Mouse (Mus musculus) inflammation-experienced regulatory T-cells, adult 6 months (primary cell): ENCODE data around the gene Sufu. TPM values are rescaled to one million over a fixed set of nuclear protein-coding genes. Genes with fewer than 3 reads are reported as not detected.

ENCODE experiments used
- ATAC-seq: one replicate; pipeline ENCODE4 v1.8.0; 2017
- polyA plus RNA-seq, 3 experiments: library from polyadenylated mRNA; unstranded; fragments of 100-300 nt; shearing (Covaris generic); gene quantifications; one replicate each; pipeline ENCODE4 v1.2.1; 2017

Gene Sufu
- polyA plus RNA-seq, 3 experiments from 2014 or later: 10.7 to 13.6 (median 12.5) TPM

DNA sequence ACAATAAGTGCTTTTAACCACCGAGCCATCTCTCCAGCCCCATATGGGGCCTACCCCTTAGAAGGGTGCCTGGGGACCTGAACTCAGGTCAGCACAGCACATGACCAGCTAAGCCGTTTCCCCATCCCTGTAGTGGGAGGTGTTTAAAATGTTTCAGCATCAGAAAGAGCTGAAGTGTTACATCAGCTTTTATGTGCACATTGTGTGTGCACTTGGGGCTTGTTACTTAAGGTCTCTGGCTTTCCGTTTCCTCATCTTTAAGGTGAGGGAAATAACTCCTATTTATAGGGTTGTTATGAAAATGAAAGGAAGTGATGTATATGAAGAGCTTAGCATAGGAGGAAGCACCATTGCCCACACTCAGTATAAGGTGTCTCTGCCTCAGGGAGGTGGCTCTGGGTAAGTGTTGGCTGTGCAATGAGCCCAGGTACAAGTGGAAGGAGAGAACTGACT lies 70.4 kb downstream of the Sufu start:
- peak; percentile 62 for ATAC-seq

DNA sequence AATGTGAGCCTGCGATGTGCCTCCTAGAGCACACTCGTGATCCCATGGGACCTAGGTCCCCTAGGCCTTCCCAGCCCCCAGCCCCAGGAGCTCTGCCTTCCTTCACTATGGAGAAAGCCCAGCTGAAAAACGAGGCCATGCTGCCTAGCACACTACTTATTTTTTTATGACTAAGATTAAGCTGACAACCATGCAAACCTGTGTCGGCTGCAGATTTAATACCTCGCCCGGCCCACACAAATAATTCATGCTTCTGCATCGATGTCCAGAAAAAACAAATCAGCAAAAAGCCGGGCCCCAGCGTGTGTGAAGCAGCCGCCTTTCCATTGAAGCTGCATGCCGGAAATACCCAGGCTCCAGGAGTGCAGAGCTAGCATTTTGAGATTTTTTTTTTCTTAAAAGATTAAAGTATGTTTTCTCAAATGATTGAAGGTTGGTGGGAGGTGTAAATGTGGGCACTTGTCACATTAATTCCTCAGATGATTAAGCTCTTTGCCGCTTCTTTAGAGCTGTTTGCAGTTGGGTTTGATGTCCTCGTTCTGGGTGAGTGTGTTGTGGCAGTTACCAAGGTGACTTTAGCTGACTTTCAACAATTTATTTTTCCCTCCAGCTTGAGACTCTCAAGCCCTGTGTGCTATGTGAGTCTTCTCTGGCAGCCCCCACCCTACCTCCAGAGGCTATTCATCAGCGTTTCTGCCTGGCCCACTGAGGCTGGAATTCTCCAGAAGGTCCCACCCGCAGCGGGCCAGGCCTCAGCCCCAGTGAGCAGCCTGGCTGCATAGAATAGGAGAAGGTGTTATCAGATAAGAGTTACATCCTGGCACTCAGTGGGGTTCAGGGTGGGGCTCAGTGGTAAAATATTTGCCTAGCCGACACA lies 73.9 kb downstream of the Sufu start:
- peak; percentile 65 for ATAC-seq

DNA sequence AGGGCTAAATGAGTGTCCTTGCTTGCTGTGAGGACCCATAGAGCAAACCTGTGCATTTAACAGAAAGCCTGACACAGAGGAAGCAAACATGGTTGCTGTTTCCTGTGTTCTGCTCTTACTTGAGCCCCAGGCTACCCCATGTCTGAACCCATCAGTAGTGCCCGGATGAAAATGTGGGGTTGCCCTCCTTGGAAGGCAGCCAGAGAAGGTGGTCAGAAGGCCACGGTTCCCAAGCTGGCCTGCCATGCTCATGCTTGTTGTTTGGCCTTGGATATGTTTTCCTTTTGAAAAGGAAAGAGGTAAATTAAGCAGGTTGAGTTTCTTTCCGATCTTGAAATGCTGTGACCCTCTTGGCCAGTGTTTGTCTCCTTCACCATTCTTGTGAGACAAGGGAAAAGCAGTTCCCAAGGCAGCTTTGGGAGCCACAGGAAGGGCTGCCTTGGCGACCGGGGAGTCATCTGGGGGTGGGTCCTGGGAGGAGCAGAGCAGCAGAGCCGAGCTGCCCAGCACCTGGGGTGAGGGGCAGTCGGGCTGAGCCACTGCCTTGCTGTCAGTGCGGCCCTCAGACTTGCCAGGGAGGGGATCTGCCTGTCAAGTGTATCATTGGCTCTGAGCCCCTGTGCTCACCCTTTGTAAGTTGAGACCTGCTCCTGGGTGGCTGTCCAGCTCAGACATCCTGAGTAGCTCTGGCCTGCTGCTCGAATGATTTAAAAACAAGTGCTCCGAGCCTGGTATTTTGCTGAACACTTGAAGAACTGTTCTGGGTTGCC lies 74.8 kb downstream of the Sufu start:
- peak; percentile 35 for ATAC-seq

DNA sequence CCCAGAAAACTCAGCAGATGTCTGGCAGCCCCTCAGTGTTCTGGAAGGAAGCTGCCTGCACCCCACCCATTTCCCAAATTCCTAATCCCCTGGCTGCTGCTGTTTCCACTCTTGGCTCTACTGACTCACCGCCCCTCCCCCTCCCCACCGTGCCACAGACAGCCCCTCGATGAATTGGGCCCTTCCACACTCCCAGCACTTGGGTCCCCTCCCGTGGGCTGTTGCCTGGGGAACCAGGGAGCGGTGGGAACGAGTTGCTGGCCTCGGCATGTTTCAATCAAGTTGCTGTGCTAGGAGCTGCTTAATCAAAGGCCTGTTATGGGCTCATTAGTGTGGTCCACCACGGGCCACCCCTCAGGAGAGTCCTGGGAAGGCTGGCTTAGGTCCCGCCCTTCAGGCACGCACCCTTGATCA lies 80.7 kb downstream of the Sufu start:
- ATAC-seq: no peak

DNA sequence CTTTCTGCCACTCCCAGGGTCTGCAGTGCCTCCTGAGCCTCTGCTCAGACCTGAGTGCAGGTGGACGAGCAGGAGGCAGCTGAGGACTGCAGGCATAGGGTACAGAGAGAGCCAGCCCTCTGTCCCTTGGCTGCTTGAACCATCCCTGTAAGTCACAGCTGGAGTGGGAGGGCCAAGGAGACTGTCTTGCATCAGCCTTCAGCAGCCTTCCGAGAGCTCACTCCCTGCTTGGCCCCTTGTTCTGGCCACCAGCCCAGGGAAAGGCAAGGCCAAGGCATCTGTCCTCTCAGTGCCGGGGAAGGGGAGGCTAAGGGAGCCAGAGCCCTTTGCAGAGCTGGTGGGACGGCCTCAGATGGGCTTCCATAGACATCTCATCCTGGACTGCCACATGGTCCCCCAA lies 81.5 kb downstream of the Sufu start:
- no peak for ATAC-seq

DNA sequence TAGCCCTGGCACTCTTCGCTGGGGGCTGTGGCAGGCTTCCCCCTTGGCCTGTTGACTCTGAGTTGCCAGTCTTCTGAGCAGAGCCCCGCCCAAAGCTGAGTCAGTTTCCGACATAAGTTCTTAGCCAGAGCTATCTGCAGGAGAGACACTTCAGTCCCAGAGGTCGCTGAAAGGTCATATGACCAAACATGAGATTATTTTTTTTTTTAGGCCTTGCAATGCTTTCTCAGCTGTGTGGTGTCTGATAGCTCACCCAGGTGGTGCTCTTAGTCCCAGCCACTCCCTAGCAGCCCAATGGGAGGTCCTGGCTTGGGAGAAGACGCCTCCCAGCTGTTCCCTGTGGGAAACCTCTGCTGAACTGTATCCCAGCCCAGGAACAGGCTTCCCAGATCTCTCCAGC lies 82.1 kb downstream of the Sufu start:
- peak; percentile 92 for ATAC-seq

DNA sequence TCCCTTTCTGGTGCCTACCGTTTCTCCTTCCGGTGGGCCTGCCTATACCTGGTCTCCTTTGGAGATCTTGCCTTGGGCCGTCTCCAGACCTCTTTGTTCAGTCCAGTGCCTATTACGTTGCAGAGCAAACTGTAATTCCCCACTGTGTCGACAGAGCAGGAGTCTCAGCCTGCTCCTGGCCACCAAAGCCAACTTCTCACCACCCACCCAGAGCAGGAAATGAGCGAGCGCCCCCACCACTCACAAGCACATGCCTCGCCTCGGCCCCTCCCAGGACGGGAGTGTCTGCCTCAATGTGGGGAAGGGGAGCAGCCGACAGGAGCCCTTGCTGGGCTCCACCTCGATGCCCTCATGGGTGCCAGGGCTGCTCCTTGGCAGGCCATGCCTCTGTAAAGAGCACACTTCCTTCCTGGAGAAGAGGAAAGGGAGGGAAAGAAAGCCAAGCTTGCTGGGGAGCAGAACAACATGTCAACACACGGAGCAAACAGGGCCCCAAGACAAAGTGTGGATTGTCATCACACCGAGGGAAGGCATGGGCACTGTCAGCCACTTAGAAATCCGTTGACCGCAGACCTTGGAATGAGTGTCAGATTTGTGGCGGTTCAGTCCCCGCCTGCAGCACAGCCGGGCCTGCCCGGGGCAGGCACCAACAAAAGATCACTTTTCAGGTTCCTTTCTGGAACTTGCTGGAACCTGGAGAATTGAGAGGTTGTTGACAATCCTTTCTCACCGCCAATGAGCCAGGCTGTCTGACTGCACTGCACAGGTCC lies 82.8 kb downstream of the Sufu start:
- ATAC-seq: peak; percentile 23

DNA sequence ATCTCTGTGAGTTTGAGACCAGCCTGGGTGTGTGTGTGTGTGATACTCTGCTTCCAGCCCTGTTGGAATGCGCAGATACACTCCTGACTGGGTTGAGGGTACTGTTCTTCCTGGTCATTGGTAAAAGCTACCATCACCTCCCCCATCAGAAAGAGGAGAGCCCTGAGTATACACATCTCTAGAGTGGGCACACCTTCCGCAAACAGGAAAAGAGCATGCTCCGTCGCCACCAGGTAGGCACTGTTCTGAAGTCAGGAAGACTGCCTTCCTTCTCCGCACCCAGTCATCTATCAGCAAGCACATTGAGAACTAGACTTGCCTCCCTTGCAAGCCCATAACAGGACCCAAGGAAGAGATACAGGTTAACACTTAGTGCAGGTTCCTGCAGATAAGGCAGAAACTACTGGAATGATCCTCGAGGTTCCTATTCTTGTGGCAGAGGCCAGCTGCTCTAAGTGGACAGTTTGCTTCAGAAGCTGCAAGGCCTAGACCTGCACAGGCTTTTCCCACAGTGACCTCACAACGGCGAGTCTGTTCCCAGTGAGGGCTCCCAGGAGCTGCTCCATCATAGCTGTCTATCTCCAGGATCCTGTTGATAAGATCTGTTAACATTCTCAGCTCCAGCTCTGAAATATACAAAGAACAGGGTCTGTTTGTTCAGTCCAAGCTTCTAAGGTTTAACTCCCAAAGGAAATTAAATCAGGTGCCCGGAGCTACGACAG lies 84.1 kb downstream of the Sufu start:
- no peak for ATAC-seq

DNA sequence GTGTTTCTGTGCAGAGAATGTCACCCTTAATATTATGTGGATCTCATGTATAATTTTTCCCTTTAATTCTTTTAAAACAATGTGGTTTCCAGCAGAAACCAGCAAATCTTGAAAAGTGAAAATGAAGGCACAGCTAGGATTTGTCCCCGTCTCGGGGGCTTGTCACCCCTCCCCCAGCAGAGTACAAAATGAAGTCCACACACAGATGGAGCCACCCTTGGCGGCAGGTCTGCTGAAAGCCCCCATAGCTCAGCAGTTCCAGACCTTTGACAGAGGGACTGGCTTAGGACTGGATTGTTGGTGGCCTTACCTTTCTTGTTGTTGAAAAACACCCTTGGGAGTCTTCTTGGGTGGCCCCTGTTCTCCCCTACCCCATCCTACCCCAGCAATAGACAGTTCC lies 84.7 kb downstream of the Sufu start:
- no peak for ATAC-seq

DNA sequence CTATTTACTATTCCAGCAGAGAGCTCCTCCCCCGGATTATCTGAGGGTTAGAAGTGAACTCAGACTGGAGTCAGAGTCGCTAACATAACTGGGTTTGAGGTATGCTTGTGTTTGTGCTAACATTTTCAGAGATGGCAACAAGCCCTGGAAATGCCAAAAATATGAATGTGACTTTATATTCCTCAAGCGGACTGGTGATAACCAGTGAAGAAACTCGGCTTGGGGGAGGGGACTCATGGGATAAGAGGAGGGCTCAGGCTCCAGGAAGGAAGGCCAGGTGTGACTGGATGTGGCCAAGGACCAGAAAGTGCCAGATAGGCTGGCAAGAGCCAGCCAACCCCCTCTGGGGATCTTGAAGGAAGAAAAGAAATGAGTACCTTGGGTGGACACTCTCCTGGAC lies 85.1 kb downstream of the Sufu start:
- ATAC-seq: no peak

DNA sequence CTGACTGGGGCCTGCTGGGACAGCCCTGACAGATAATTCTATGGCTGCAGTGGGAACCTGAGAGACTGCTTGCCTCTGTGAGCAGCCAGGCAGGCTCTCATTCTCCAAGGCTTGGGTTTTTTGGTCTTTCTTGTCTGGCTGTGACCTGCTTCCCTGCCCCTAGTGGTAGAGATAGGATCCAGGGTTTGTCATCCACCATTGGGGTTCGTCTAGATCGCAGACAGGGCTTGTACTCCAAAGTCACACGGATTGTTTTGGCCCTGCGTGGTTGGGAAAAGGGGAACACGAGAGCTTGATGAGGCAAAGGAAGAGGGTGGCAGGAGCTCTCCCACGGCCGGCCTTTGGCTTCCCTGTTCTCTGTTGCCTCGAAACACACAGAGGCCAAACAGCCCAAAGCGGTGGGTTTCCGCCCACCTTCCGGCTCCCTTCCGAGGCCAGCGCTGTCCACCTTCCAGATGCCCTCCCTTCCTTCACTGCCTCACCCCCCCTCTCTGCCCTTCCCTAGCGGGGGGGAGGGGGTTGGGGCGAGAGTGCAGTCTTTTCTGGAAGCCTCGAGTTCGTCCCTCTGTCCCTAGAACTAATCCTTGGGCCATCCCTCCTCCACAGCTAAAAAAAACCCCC lies 86.3 kb downstream of the Sufu start:
- ATAC-seq: no peak

DNA sequence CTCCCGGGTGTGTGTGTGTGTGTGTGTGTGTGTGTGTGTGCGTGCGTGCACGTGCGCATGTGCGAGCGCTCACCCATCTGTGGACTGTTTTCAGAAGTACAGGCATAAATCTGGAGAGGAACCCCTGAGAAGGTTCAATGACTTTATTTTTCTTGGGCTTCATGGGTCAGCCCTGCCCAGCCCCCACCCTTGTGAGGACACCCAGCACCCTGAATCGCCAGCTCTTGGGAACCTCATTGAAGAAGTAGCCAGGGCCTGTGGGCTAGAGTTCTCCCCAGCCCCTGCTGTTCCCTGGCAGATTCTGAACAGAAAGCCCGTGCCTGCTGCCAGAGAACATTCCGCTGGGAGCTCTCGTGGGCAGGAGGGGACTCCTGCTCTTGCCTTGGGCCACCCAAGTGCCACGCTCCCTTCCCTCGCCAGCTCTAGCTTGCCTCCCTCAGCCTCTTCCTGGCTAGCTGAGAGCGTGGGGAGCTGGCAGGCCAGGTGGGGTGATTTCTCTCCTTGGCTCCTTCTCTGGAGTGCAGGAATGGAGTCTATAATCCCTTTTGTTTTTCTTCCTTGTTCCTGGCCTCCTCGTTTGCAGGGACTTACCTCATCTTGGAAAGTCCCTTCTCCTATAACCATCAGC lies 87.1 kb downstream of the Sufu start:
- no peak for ATAC-seq

DNA sequence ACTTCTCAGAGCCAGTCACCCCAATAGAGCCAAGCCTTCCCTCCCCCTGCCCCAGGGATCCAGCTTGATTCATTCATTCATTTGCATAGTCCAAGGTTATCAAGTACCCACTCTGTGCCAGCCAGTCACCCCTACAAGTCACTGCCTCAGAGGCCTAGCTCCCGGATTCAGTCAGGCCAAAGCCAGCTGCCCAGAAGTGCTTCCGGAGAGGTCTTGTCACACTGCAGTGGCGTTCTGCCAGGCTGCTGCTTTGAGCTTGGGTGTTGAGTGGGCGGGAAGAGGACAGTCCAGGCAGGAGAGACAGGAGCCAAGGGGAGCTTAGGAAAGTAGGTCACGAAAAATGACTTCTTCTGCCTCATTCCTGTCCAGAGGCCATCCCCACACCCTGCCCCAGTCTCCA lies 87.8 kb downstream of the Sufu start:
- ATAC-seq: no peak

DNA sequence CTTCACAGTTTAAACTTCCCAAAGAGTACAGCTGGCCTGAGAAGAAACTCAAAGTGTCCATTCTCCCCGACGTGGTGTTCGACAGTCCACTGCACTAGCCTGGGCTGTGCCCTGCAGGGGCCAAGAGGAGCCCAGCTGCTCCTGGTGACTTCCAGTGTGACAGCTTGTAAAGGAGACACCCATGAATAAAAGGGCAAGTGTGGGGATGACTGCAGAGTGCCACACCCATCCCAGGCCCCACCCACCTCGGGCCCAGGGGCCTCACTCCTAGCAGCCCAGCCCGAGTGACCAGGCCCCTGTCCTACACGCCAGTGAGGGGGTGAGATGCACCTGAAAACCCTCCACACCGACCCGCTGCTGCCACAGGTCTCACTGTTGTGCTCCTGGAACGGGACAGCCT lies 89.2 kb downstream of the Sufu start:
- ATAC-seq: no peak

DNA sequence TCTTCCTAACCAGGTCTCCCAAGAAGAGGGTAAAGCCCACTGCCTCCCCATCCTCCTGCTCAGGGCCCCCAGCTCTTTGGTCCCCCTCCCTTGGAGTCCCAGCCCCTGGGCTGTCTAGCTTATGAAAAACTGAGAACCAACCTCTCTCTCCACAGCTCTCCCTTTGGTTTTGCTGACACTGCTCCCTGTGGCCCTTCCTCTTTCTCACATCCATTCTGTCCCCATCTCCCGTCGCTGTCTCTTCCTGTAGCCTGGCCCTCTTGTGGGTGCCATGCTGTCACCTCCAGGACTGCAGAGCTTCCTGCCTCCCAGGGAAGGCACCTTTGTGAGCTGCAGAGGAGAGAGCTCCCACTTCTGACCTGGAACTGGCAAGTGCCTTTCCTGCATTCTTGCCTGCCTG lies 90.0 kb downstream of the Sufu start:
- ATAC-seq: no peak

DNA sequence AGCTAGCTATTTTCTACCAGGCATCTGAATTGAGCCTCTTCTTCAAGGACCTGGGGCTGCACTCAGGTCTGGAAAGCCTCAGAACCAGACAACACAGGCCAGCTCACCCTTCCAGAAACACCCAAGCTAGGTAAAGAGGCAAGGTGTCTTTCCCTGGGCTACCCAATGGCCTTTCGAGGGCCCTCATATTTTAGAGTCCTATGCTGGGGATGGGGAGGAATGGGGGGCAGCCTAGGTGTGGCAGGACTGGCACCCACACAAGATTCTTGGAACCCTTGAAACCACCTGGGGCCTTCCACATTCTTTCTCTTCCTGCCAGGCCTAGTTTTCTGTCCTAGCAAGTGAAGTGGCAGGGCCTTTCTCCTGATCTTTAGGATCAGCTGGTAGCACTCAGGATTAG lies 92.8 kb downstream of the Sufu start:
- ATAC-seq: no peak

DNA sequence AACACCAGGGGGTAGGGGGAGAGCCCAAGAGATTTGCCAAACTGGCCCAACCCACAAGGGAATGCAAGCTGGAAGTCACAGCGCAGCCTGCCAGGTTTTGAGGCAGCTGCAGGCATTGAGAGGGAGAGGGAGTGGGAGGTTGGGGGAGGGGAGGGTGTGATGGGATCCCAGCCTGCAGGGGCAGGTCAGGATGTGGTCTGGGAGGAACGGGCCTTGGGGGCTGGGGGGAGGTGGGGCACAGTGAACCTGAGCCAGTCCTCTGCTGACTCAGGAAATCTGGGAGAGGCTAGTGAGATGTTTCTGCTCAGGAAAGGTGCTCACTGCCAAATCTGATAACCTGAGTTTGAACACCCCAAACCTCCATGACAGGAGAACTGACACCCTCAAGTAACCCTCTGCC lies 93.9 kb downstream of the Sufu start:
- no peak for ATAC-seq

DNA sequence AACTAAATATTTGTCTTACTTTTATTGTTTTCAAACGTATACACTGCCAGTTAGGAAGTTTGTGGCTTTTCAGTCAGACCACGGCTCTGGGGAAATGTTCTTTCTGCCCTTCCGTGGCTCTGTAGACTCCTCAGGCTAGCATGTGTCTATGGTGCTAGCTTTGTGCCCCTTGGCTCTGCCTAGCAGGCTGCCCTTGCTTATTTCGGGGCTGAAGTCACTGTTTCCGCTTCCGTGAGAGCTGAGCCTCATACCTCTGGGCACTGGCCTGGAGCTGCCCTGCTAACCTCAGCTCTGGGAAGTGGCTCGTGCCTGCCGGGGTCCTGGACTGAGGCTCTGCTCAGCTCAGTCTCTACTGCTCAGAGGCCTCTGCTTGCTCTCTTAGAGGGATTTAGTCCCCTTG lies 98.4 kb downstream of the Sufu start:
- no peak for ATAC-seq

DNA sequence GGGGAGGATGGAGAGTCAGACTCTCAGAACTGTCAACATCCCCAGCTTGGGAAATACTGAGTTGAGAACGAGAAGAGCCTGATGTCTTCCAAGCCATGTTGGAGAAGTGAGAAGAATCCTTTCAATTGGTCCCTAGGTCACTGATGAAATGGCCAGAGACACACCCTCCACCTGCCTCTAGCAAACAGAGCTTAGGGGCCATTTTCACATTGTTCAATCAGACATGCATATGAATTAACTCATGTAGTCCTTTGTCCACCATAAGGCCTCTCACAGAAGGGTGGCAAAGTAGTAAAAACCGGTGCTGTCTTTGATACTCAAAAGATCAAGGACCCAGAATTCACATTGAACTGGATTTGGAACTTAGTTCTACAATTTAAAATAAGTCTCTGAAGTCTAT lies 100.5 kb downstream of the Sufu start:
- no peak for ATAC-seq

DNA sequence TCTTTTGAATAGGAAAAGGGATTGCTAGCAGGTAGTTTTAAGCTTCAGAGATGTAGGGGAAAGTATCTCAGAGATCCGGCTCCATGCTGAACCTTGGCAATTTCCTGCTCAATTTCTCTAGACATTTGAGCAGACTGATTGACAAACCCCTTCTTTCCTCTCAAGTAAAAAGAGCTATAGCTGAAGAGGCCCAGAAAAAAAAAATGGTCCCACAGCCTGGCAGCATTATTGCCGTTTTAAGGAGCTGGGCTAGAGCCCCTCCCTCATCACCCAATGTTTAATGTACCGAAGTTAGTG lies 102.8 kb downstream of the Sufu start:
- no peak for ATAC-seq

DNA sequence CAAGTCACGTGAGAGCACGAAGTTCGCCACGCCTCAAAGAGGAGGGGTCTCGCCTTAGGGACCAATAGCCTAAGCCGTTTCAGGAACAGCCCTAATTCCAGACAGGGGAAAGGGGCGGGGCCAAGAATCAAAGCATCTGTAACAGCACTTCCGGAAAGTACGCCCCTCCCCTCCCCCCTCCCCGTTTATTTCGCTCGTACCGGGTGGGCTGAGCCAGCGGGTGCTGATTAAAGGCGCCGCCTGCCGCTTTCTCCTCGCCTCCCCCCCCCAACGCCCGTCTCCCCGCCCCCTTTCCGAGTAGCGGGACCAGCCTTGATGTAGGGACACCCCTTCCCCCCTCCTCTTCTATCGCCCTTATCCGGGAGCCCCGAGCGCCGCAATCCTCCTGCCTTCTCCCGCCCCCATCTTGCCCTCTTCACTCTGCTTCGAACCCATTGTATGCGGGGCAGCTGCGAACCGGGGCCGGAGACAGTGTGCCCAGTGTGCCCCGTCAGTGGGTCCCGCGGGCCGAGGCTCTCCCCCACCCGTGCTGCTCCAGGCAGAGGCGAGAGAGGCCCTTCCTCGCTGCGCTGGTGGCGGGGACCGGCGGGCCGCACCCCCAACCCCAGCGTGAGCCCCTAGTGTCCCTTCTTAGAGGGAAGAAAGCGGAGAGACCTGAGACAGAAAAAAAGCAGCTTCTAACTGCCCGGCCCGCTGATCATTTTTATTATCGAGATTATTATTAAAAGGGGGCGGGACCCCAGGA lies 103.3 kb downstream of the Sufu start:
- ATAC-seq: peak; percentile 77
